ENCODE assay signal across 7 mouse cellular contexts in the genomic region with DNA sequence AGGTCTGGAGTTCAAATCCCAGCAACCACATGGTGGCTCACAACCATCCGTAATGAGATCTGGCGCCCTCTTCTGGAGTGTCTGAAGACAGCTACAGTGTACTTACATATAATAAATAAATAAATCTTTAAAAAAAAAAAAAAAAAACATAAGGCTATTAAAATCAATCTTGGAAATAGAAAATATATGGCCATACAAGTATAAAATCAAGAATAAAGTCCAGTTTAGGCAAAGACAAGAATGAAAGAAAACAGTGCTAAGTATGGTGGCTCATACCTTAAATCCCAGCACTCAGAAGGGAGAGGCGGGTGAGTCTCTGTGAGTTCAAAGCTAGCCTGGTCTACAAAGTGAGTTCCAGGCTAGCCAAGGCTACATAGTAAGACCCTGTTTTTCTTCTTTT. TPM values are rescaled to one million over a fixed set of nuclear protein-coding genes. Genes with fewer than 3 reads are reported as not detected.
A peak's percentile ranks its signal among the peaks of the same experiment; 100 is the strongest.
DNase-seq lines count a peak whose midpoint lies in the region; ATAC-seq and TF ChIP-seq lines count a peak whose summit lies in the region.
"Not testable (repeated sequence)": the region's sequence is repeated elsewhere in the genome, so short reads cannot be mapped to it uniquely, and the experiment has no call there.
"Had no signal": no experiment of that assay in that cellular context is flagged by ENCODE, and none has a peak within 500 bp of the region (broad histone marks: within the 10 kb centered on the region; RNA-seq: fewer than 3 reads in every experiment).

No protein-coding gene starts in this region.

- 0 out of 4 replicates have a peak, but pooled peaks of 1 of the 2 experiments have one; percentile 1 for TF ChIP-seq CTCF in CH12.LX (conservative IDR thresholded peaks at IDR 0.05 in 1 of 2, IDR thresholded peaks at IDR 0.05 in 1 of 2; ENCODE audit: low read depth in 2 of 2, low read length in 2 of 2)
- not testable (repeated sequence) for TF ChIP-seq CTCF in MEL (IDR thresholded peaks at IDR 0.05 in 2 of 3, conservative IDR thresholded peaks at IDR 0.05 in 1 of 3; ENCODE audit: control insufficient read depth in 1 of 3, insufficient read depth in 1 of 3, low read depth in 2 of 3, low read length in 3 of 3, poor library complexity in 1 of 3, severe bottlenecking in 1 of 3)
- TF ChIP-seq CTCF in heart, adult 2 months (IDR thresholded peaks at IDR 0.05), result peak; percentile 11; the same call in 1 of the 2 replicates
- peak; percentile 16; the same call in 1 of the 2 replicates for TF ChIP-seq CTCF in kidney, postnatal 0 days (IDR thresholded peaks at IDR 0.05; ENCODE audit: low read depth)
- TF ChIP-seq CTCF in liver, embryonic 14.5 days (IDR thresholded peaks at IDR 0.05; ENCODE audit: low read depth), result 0 out of 2 replicates have a peak, but pooled peaks have one; percentile 5

- 85% methylated on average over 2 of the region's 3 CpGs for WGBS in heart, adult 2 months
- WGBS in kidney, postnatal 0 days, result 100% methylated on average over 1 of the region's 3 CpGs
- WGBS in liver, embryonic 14.5 days (ENCODE audit: insufficient replicate concordance), result 86% methylated on average over 1 of the region's 3 CpGs

- not testable (repeated sequence) for H3K4me2 ChIP-seq in CH12.LX (ENCODE audit: insufficient read depth, low read depth, poor library complexity, severe bottlenecking); kidney, postnatal 0 days (ENCODE audit: low read length); liver, embryonic 14.5 days (ENCODE audit: low read depth)

- H3K4me3 ChIP-seq in CH12.LX (replicated peaks in 1 of 3; ENCODE audit: low read depth in 2 of 3, low read length in 2 of 3, poor library complexity in 1 of 3); MEL (ENCODE audit: control insufficient read depth in 1 of 2, insufficient read depth in 1 of 2, low read depth in 2 of 2, low read length in 2 of 2); heart, adult 2 months; kidney, postnatal 0 days (replicated peaks; ENCODE audit: low read depth, low read length); liver, embryonic 14.5 days (ENCODE audit: insufficient read depth in 1 of 2, low read depth in 2 of 2, low read length in 2 of 2): not testable (repeated sequence)

- not testable (repeated sequence) for TF ChIP-seq EP300 in CH12.LX (IDR thresholded peaks at IDR 0.05; ENCODE audit: low read length); MEL (IDR thresholded peaks at IDR 0.05; ENCODE audit: low read depth in 1 of 2, low read length in 2 of 2); heart, adult 2 months (IDR thresholded peaks at IDR 0.05; ENCODE audit: insufficient read depth, low read depth, low read length); liver, embryonic 14.5 days (IDR thresholded peaks at IDR 0.05; ENCODE audit: low read depth)

- intact Hi-C loops in heart, adult 2 months (cut with DNase I), result not testable (repeated sequence)

- H3K27ac ChIP-seq in CH12.LX (ENCODE audit: insufficient read depth, low read depth); MEL (ENCODE audit: control insufficient read depth, low read depth, low read length); heart, adult 2 months; kidney, postnatal 0 days; liver, embryonic 14.5 days: not testable (repeated sequence)

- not testable (repeated sequence) for ATAC-seq in kidney, postnatal 0 days (replicated peaks; ENCODE audit: low FRiP score, low read depth); liver, embryonic 14.5 days (ENCODE audit: insufficient read depth)

- H3K27me3 ChIP-seq in CH12.LX (replicated peaks); MEL (ENCODE audit: control insufficient read depth in 1 of 2, insufficient read depth in 2 of 2, low read length in 2 of 2); heart, adult 2 months (ENCODE audit: control insufficient read depth, insufficient read depth, low read length); kidney, postnatal 0 days (ENCODE audit: insufficient read depth, low read length); liver, embryonic 14.5 days (ENCODE audit: control insufficient read depth, insufficient read depth, low read length): not testable (repeated sequence)

- H3K4me1 ChIP-seq in CH12.LX (ENCODE audit: control insufficient read depth in 1 of 2, insufficient read depth in 2 of 2), result peaks cover 8 to 24% of the 10 kb centered on the region in 2 experiments
- H3K4me1 ChIP-seq in MEL (ENCODE audit: control insufficient read depth in 1 of 2, insufficient read depth in 2 of 2, low read length in 2 of 2); heart, adult 2 months (ENCODE audit: control insufficient read depth, insufficient read depth, low read length): not testable (repeated sequence)
- H3K4me1 ChIP-seq in kidney, postnatal 0 days (replicated peaks; ENCODE audit: insufficient read depth, low read length), result peaks cover 12% of the 10 kb centered on the region; the same call in 1 of the 2 replicates
- peaks cover 10 to 13% of the 10 kb centered on the region in 2 experiments for H3K4me1 ChIP-seq in liver, embryonic 14.5 days (replicated peaks; ENCODE audit: control insufficient read depth in 2 of 2, insufficient read depth in 2 of 2, low read length in 1 of 2)

- not testable (repeated sequence) for H3K79me2 ChIP-seq in CH12.LX (replicated peaks; ENCODE audit: control insufficient read depth, extremely low read depth, insufficient read depth, poor library complexity, severe bottlenecking); MEL (ENCODE audit: control insufficient read depth, insufficient read depth, low read length, poor library complexity); heart, adult 2 months (replicated peaks; ENCODE audit: control insufficient read depth, insufficient read depth, low read length)

- H3K36me3 ChIP-seq in CH12.LX (replicated peaks in 1 of 2; ENCODE audit: control insufficient read depth in 1 of 2, insufficient read depth in 1 of 2, low read length in 1 of 2) (peaks cover 12 to 24% of the 10 kb centered on the region in 2 experiments), MEL (ENCODE audit: control insufficient read depth in 1 of 2, insufficient read depth in 2 of 2, low read length in 2 of 2) (peaks cover 0 to 18% of the 10 kb centered on the region in 2 experiments; a peak in 2 of 4 replicates)
- not testable (repeated sequence) for H3K36me3 ChIP-seq in heart, adult 2 months (ENCODE audit: control insufficient read depth, insufficient read depth, low read length); kidney, postnatal 0 days (ENCODE audit: insufficient read depth, low read length); liver, embryonic 14.5 days (replicated peaks; ENCODE audit: control insufficient read depth, insufficient read depth, low read depth)

- not testable (repeated sequence) for H3K9me3 ChIP-seq in CH12.LX (replicated peaks; ENCODE audit: low read length); MEL (replicated peaks; ENCODE audit: insufficient read depth, low read length); kidney, postnatal 0 days (replicated peaks; ENCODE audit: low read length); liver, embryonic 14.5 days (ENCODE audit: control insufficient read depth, low read length)

- dilution Hi-C loops in CH12.LX (cut with MboI; ENCODE audit: extremely low pct_ligation_motif_present, extremely low pct_unique_long_range_greater_than_20kb, low sequenced_read_pairs), result not testable (repeated sequence)

- TF ChIP-seq POLR2A in CH12.LX (IDR thresholded peaks at IDR 0.05; ENCODE audit: low read depth, low read length); MEL (IDR thresholded peaks at IDR 0.05; ENCODE audit: control insufficient read depth in 1 of 2, insufficient read depth in 1 of 2, low read depth in 1 of 2, low read length in 2 of 2, poor library complexity in 1 of 2); heart, adult 2 months (IDR thresholded peaks at IDR 0.05; ENCODE audit: insufficient read depth, low read depth, low read length): not testable (repeated sequence)

- not testable (repeated sequence) for H3K9ac ChIP-seq in CH12.LX (ENCODE audit: insufficient read depth, low read depth); MEL (ENCODE audit: control insufficient read depth, low read depth, low read length, poor library complexity, severe bottlenecking); heart, adult 2 months (ENCODE audit: low read depth, low read length); kidney, postnatal 0 days (ENCODE audit: low read depth, low read length); liver, embryonic 14.5 days (replicated peaks)

- in situ Hi-C loops in CH12.LX (cut with MboI; ENCODE audit: low pct_ligation_motif_present, low pct_unique_long_range_greater_than_20kb, low sequenced_read_pairs), result loop anchor here (10.0 kb wide), 1 partner anchor 304 kb away; no protein-coding TSS in a partner anchor

- not testable (repeated sequence) for DNase-seq in CH12.LX (ENCODE audit: extremely low read depth); heart, adult 2 months; kidney, postnatal 0 days (ENCODE audit: low spot score); liver, embryonic 14.5 days (ENCODE audit: low read depth in 3 of 3, low spot score in 3 of 3)
- DNase-seq in MEL (ENCODE audit: low read depth, low spot score), result peak; percentile 24

- not testable (repeated sequence) for TF ChIP-seq RAD21 in CH12.LX (IDR thresholded peaks at IDR 0.05; ENCODE audit: low read depth, low read length); MEL (IDR thresholded peaks at IDR 0.05; ENCODE audit: low read depth, low read length)

RNA-seq across cellular contexts. Expression of gene 0610009B22Rik, which starts 1.9 kb away (rescaled TPM):
- 41.8 and 45.1 TPM in 2 replicates for total RNA-seq in CH12.LX (2012; rRNA removed)
- total RNA-seq in CH12.LX (2014; rRNA removed), result 68.1 and 68.5 TPM in 2 replicates
- polyA plus RNA-seq in CH12.LX (2012; ENCODE audit: insufficient read length, low read depth), result 28.8 and 34.6 TPM in 2 replicates
- 37.3 and 37.7 TPM in 2 replicates for total RNA-seq in MEL (2012; rRNA removed)
- 10 to 100 TPM in 1 of 2 experiments, not detected in 1; 24.4 TPM for polyA plus RNA-seq in MEL (2012; ENCODE audit: insufficient read depth in 1 of 2, insufficient read length in 2 of 2, low read depth in 1 of 2, low replicate concordance in 2 of 2, missing spikeins in 1 of 2)
- total RNA-seq in heart, adult 2 months (2021), result 10 to 100 TPM; 41.7 to 42.3 TPM
- 25.1 and 40.7 TPM in 2 replicates for polyA plus RNA-seq in heart, adult 2 months (2012; rRNA removed)
- polyA plus RNA-seq in kidney, postnatal 0 days (2015; fragmentation: Nextera tagmentation; extraction: Ambion mirVana), result 156 and 163 TPM in 2 replicates
- polyA plus RNA-seq in liver, embryonic 14.5 days (2012; rRNA removed), result 10.9 and 15.6 TPM in 2 replicates
- 36.5 and 41.6 TPM in 2 replicates for polyA plus RNA-seq in liver, embryonic 14.5 days (2014; fragmentation: Nextera tagmentation; extraction: Ambion mirVana)

RNA-seq across cellular contexts. Expression of gene D930048N14Rik, which starts 39.8 kb away (rescaled TPM):
- total RNA-seq in CH12.LX (2012; rRNA removed), result 1.3 and 1.5 TPM in 2 replicates
- 0.32 and 0.38 TPM in 2 replicates for total RNA-seq in CH12.LX (2014; rRNA removed)
- polyA plus RNA-seq in CH12.LX (2012; ENCODE audit: insufficient read length, low read depth), result 0.78 and 0.81 TPM in 2 replicates
- total RNA-seq in MEL (2012; rRNA removed), result 0.39 and 0.56 TPM in 2 replicates
- polyA plus RNA-seq in MEL (2012; ENCODE audit: insufficient read depth in 1 of 2, insufficient read length in 2 of 2, low read depth in 1 of 2, low replicate concordance in 2 of 2, missing spikeins in 1 of 2), result 1 to 10 TPM in 1 of 2 experiments, not detected in 1; 2.1 TPM
- under 1 TPM; 0.60 to 0.68 TPM for total RNA-seq in heart, adult 2 months (2021)
- polyA plus RNA-seq in heart, adult 2 months (2012; rRNA removed), result 3.7 and 5.0 TPM in 2 replicates
- 1.9 and 2.0 TPM in 2 replicates for polyA plus RNA-seq in kidney, postnatal 0 days (2015; fragmentation: Nextera tagmentation; extraction: Ambion mirVana)
- 1.0 TPM in 2 replicates for polyA plus RNA-seq in liver, embryonic 14.5 days (2012; rRNA removed)
- 0.28 TPM in 2 replicates for polyA plus RNA-seq in liver, embryonic 14.5 days (2014; fragmentation: Nextera tagmentation; extraction: Ambion mirVana)
- polyA plus RNA-seq: erythroblast, embryonic 14.5 days; G1E had no signal

RNA-seq across cellular contexts. Expression of gene N4bp3, which starts 40.0 kb away (rescaled TPM):
- total RNA-seq in CH12.LX (2012; rRNA removed) (19.7 and 21.2 TPM in 2 replicates), CH12.LX (2014; rRNA removed) (17.8 and 19.1 TPM in 2 replicates), MEL (2012; rRNA removed) (6.9 and 7.1 TPM in 2 replicates)
- polyA plus RNA-seq in CH12.LX (2012; ENCODE audit: insufficient read length, low read depth) (22.1 and 25.4 TPM in 2 replicates), MEL (2012; ENCODE audit: insufficient read depth in 1 of 2, insufficient read length in 2 of 2, low read depth in 1 of 2, low replicate concordance in 2 of 2, missing spikeins in 1 of 2) (10 to 100 TPM in 1 of 2 experiments, not detected in 1; 11.5 TPM)
- total RNA-seq in heart, adult 2 months (2021), result 10 to 100 TPM; 10.2 to 10.7 TPM
- 8.2 and 8.6 TPM in 2 replicates for polyA plus RNA-seq in heart, adult 2 months (2012; rRNA removed)
- 28.5 and 30.6 TPM in 2 replicates for polyA plus RNA-seq in kidney, postnatal 0 days (2015; fragmentation: Nextera tagmentation; extraction: Ambion mirVana)
- polyA plus RNA-seq in liver, embryonic 14.5 days (2012; rRNA removed), result 1.2 TPM in 2 replicates
- polyA plus RNA-seq in liver, embryonic 14.5 days (2014; fragmentation: Nextera tagmentation; extraction: Ambion mirVana), result 1.7 and 1.8 TPM in 2 replicates

RNA-seq across cellular contexts. Expression of gene Rmnd5b, which starts 54.9 kb away (rescaled TPM):
- total RNA-seq in CH12.LX (2012; rRNA removed), result 46.6 and 46.7 TPM in 2 replicates
- 39.0 and 41.1 TPM in 2 replicates for total RNA-seq in CH12.LX (2014; rRNA removed)
- 59.5 and 60.2 TPM in 2 replicates for polyA plus RNA-seq in CH12.LX (2012; ENCODE audit: insufficient read length, low read depth)
- 52.5 and 55.1 TPM in 2 replicates for total RNA-seq in MEL (2012; rRNA removed)
- polyA plus RNA-seq in MEL (2012; ENCODE audit: insufficient read depth in 1 of 2, insufficient read length in 2 of 2, low read depth in 1 of 2, low replicate concordance in 2 of 2, missing spikeins in 1 of 2), result 10 to 100 TPM in 1 of 2 experiments, not detected in 1; 63.0 TPM
- total RNA-seq in heart, adult 2 months (2021), result 10 to 100 TPM; 14.0 to 15.0 TPM
- polyA plus RNA-seq in heart, adult 2 months (2012; rRNA removed), result 24.8 and 32.8 TPM in 2 replicates
- polyA plus RNA-seq in kidney, postnatal 0 days (2015; fragmentation: Nextera tagmentation; extraction: Ambion mirVana), result 40.8 and 42.5 TPM in 2 replicates
- 15.2 and 15.6 TPM in 2 replicates for polyA plus RNA-seq in liver, embryonic 14.5 days (2012; rRNA removed)
- 19.0 and 20.5 TPM in 2 replicates for polyA plus RNA-seq in liver, embryonic 14.5 days (2014; fragmentation: Nextera tagmentation; extraction: Ambion mirVana)
